Mouse (Mus musculus) embryonic facial prominence, embryonic 11.5 days (tissue): ENCODE measurements around the gene Vps37d. TPM values are rescaled to one million over a fixed set of nuclear protein-coding genes. Genes with fewer than 3 reads are reported as not detected.

ENCODE experiments used
- polyA plus RNA-seq: library from polyadenylated mRNA; unstranded; fragments of >200 nt; fragmentation: Nextera tagmentation; extraction: Ambion mirVana; gene quantifications from 2 replicates; pipeline ENCODE4 v1.2.1, GENCODE M21; 2014

Gene Vps37d
- polyA plus RNA-seq, 1 experiment from 2014 or later = 7.1 TPM

Other genes starting within 250 kb of the Vps37d start
- gene Tmem270, start 171.5 kb downstream of the Vps37d start, polyA plus RNA-seq = not detected in 2 replicates
- gene Cldn13, start 162.7 kb downstream of the Vps37d start, polyA plus RNA-seq = 3.5 and 3.6 TPM in 2 replicates
- 9.7 and 15.2 TPM in 2 replicates for gene Mettl27, start 145.9 kb downstream of the Vps37d start, polyA plus RNA-seq
- gene Cldn4, start 131.3 kb downstream of the Vps37d start, polyA plus RNA-seq = 16.9 and 20.5 TPM in 2 replicates
- gene Cldn3, start 92.1 kb downstream of the Vps37d start, polyA plus RNA-seq = 7.6 and 11.3 TPM in 2 replicates
- gene Abhd11, start 69.1 kb downstream of the Vps37d start, polyA plus RNA-seq = 41.7 and 42.7 TPM in 2 replicates
- 12.1 and 14.2 TPM in 2 replicates for gene Stx1a, start 54.8 kb downstream of the Vps37d start, polyA plus RNA-seq
- gene Dnajc30, start 14.1 kb downstream of the Vps37d start, polyA plus RNA-seq = 29.3 and 30.8 TPM in 2 replicates
- 136 and 146 TPM in 2 replicates for gene Bud23, start 13.3 kb downstream of the Vps37d start, polyA plus RNA-seq
- 1.9 and 3.7 TPM in 2 replicates for gene Mlxipl, start 11.6 kb upstream of the Vps37d start, polyA plus RNA-seq
- 20.0 and 20.8 TPM in 2 replicates for gene Tbl2, start 71.4 kb upstream of the Vps37d start, polyA plus RNA-seq
- gene Bcl7b, start 90.0 kb upstream of the Vps37d start, polyA plus RNA-seq = 38.5 and 40.2 TPM in 2 replicates
- 60.2 and 65.6 TPM in 2 replicates for gene Baz1b, start 109.0 kb upstream of the Vps37d start, polyA plus RNA-seq
- gene Fzd9, start 173.0 kb upstream of the Vps37d start, polyA plus RNA-seq = 3.4 TPM in 2 replicates